Mouse (Mus musculus) MEL (cell line): Measurements from ENCODE around the gene Cbarp. TPM values are rescaled to one million over a fixed set of nuclear protein-coding genes. Genes with fewer than 3 reads are reported as not detected.

Experiments used
- DNase-seq: peaks from one replicate; pipeline ENCODE4 v3.0.0; 2011; ENCODE audit warnings: low read depth, low spot score
- H3K27ac ChIP-seq: 2 replicates; pipeline ENCODE4 v1.5.1; 2012; ENCODE audit warnings: low read depth, mild to moderate bottlenecking, control low read depth, low read length, moderate library complexity; ENCODE audit not compliant: control insufficient read depth
- H3K27me3 ChIP-seq, 2 experiments: fragments of 150-350 bp in 1 of 2; sonication (generic) in 1 of 2; 2 replicates each; pipeline ENCODE4 v1.6.1; 2012; ENCODE audit warnings: low read length in 2 of 2, mild to moderate bottlenecking in 2 of 2, improper control_type of control experiment in 1 of 2, moderate library complexity in 1 of 2; ENCODE audit not compliant: insufficient read depth in 2 of 2, control insufficient read depth in 1 of 2
- H3K36me3 ChIP-seq, 2 experiments: 2 replicates each; pipeline ENCODE4 v1.6.1; 2012 to 2014; ENCODE audit warnings: low read length in 2 of 2, improper control_type of control experiment in 1 of 2, inconsistent platforms in 1 of 2, mild to moderate bottlenecking in 1 of 2; ENCODE audit not compliant: insufficient read depth in 2 of 2, control insufficient read depth in 1 of 2
- H3K4me1 ChIP-seq, 2 experiments: fragments of 150-350 bp in 1 of 2; sonication (generic) in 1 of 2; 2 replicates each; pipeline ENCODE4 v1.6.1; 2012; ENCODE audit warnings: low read length in 2 of 2, improper control_type of control experiment in 1 of 2, mild to moderate bottlenecking in 1 of 2; ENCODE audit not compliant: insufficient read depth in 2 of 2, control insufficient read depth in 1 of 2
- H3K4me3 ChIP-seq, 2 experiments: fragments of 150-350 bp in 1 of 2; sonication (generic) in 1 of 2; 2 replicates each; pipeline ENCODE4 v1.5.1; 2012; ENCODE audit warnings: low read depth in 2 of 2, low read length in 2 of 2, mild to moderate bottlenecking in 2 of 2, moderate library complexity in 2 of 2, control low read depth in 1 of 2, improper control_type of control experiment in 1 of 2; ENCODE audit not compliant: control insufficient read depth in 1 of 2, insufficient read depth in 1 of 2
- H3K79me2 ChIP-seq: 2 replicates; pipeline ENCODE4 v1.6.1; 2012; ENCODE audit warnings: mild to moderate bottlenecking, low read length, moderate library complexity; ENCODE audit not compliant: control insufficient read depth, poor library complexity, insufficient read depth
- H3K9ac ChIP-seq: 2 replicates; pipeline ENCODE4 v1.6.1; 2012; ENCODE audit warnings: low read depth, mild to moderate bottlenecking, control low read depth, low read length, moderate library complexity; ENCODE audit not compliant: control insufficient read depth, poor library complexity, severe bottlenecking
- H3K9me3 ChIP-seq: fragments of 150-350 bp; sonication (generic); replicated peaks from 2 replicates; pipeline ENCODE4 v1.6.1; 2012; ENCODE audit warnings: mild to moderate bottlenecking, low read length, improper control_type of control experiment, moderate library complexity; ENCODE audit not compliant: insufficient read depth
- BHLHE40 ChIP-seq: IDR thresholded peaks from 2 replicates; pipeline ENCODE4 v1.6.1; 2012; ENCODE audit warnings: low read depth, mild to moderate bottlenecking, inconsistent platforms, low read length, improper control_type of control experiment, borderline replicate concordance
- CHD1 ChIP-seq: IDR thresholded peaks from 2 replicates; pipeline ENCODE4 v1.6.1; 2012; ENCODE audit warnings: low read depth, mild to moderate bottlenecking, inconsistent platforms, low read length, improper control_type of control experiment
- CHD2 ChIP-seq: IDR thresholded peaks from 2 replicates; pipeline ENCODE4 v1.6.1; 2011; ENCODE audit warnings: low read length, improper control_type of control experiment
- ELF1 ChIP-seq: IDR thresholded peaks from 2 replicates; pipeline ENCODE4 v1.6.1; 2014; ENCODE audit warnings: low read depth, mild to moderate bottlenecking, inconsistent platforms, low read length, improper control_type of control experiment, moderate library complexity
- EP300 ChIP-seq, 2 experiments: IDR thresholded peaks; 2 replicates each; pipeline ENCODE4 v1.6.1; 2011; ENCODE audit warnings: improper control_type of control experiment in 2 of 2, low read length in 2 of 2, low read depth in 1 of 2, mild to moderate bottlenecking in 1 of 2
- GABPA ChIP-seq: IDR thresholded peaks from 2 replicates; pipeline ENCODE4 v1.6.1; 2012; ENCODE audit warnings: low read depth, mild to moderate bottlenecking, inconsistent platforms, low read length, improper control_type of control experiment, moderate library complexity
- HCFC1 ChIP-seq: IDR thresholded peaks from 2 replicates; pipeline ENCODE4 v1.6.1; 2012; ENCODE audit warnings: low read depth, mild to moderate bottlenecking, inconsistent platforms, low read length, improper control_type of control experiment, moderate library complexity
- KAT2A ChIP-seq: conservative IDR thresholded peaks from 2 replicates; pipeline ENCODE4 v1.6.1; 2012; ENCODE audit warnings: low read depth, low read length, improper control_type of control experiment, inconsistent platforms
- MAX ChIP-seq: IDR thresholded peaks from 2 replicates; pipeline ENCODE4 v1.6.1; 2011; ENCODE audit warnings: low read length, improper control_type of control experiment
- MAZ ChIP-seq: IDR thresholded peaks from 2 replicates; pipeline ENCODE4 v1.6.1; 2012; ENCODE audit warnings: low read depth, mild to moderate bottlenecking, inconsistent platforms, low read length, improper control_type of control experiment
- MXI1 ChIP-seq: IDR thresholded peaks from 2 replicates; pipeline ENCODE4 v1.6.1; 2011; ENCODE audit warnings: mild to moderate bottlenecking, low read depth, low read length, improper control_type of control experiment
- MYC ChIP-seq: IDR thresholded peaks from 2 replicates; pipeline ENCODE4 v1.6.1; 2011; ENCODE audit warnings: low read depth, mild to moderate bottlenecking, low read length, improper control_type of control experiment, moderate library complexity
- NELFE ChIP-seq: IDR thresholded peaks from 2 replicates; pipeline ENCODE4 v1.6.1; 2011; ENCODE audit warnings: low read depth, low read length, improper control_type of control experiment
- NRF1 ChIP-seq: IDR thresholded peaks from 2 replicates; pipeline ENCODE4 v1.6.1; 2014; ENCODE audit warnings: low read depth, mild to moderate bottlenecking, inconsistent platforms, low read length, improper control_type of control experiment, moderate library complexity; ENCODE audit not compliant: poor library complexity, insufficient read depth, severe bottlenecking
- POLR2A ChIP-seq, 2 experiments: IDR thresholded peaks; 2 replicates each; pipeline ENCODE4 v1.6.1; 2011 to 2012; ENCODE audit warnings: low read length in 2 of 2, mild to moderate bottlenecking in 2 of 2, control low read depth in 1 of 2, improper control_type of control experiment in 1 of 2, low read depth in 1 of 2, moderate library complexity in 1 of 2; ENCODE audit not compliant: control insufficient read depth in 1 of 2, insufficient read depth in 1 of 2, poor library complexity in 1 of 2
- POLR2AphosphoS2 ChIP-seq: IDR thresholded peaks from 2 replicates; pipeline ENCODE4 v1.6.1; 2011; ENCODE audit warnings: low read length, improper control_type of control experiment
- POLR2AphosphoS5 ChIP-seq: IDR thresholded peaks from 2 replicates; pipeline ENCODE4 v1.6.1; 2012; ENCODE audit warnings: low read depth, borderline replicate concordance, mild to moderate bottlenecking, inconsistent platforms, low read length, moderate library complexity, mixed read lengths
- SIN3A ChIP-seq: IDR thresholded peaks from 2 replicates; pipeline ENCODE4 v1.6.1; 2012; ENCODE audit warnings: low read length, improper control_type of control experiment, inconsistent platforms
- TAL1 ChIP-seq: IDR thresholded peaks from 2 replicates; pipeline ENCODE4 v1.6.1; 2012; ENCODE audit warnings: mild to moderate bottlenecking, inconsistent platforms, low read length, moderate library complexity, mixed read lengths
- USF1 ChIP-seq: IDR thresholded peaks from 2 replicates; pipeline ENCODE4 v1.6.1; 2014; ENCODE audit warnings: low read depth, mild to moderate bottlenecking, inconsistent platforms, low read length, improper control_type of control experiment, moderate library complexity
- USF2 ChIP-seq, 2 experiments: IDR thresholded peaks; 2 replicates each; pipeline ENCODE4 v1.6.1; 2011 to 2012; ENCODE audit warnings: improper control_type of control experiment in 2 of 2, low read length in 2 of 2, borderline replicate concordance in 1 of 2, inconsistent platforms in 1 of 2, low read depth in 1 of 2, mild to moderate bottlenecking in 1 of 2; ENCODE audit not compliant: insufficient read depth in 1 of 2
- ZC3H11A ChIP-seq: IDR thresholded peaks from 2 replicates; pipeline ENCODE4 v1.6.1; 2012; ENCODE audit warnings: low read depth, mild to moderate bottlenecking, inconsistent platforms, low read length, improper control_type of control experiment
- polyA plus RNA-seq, 2 experiments: library from polyadenylated mRNA; stranded (reverse) in 1 of 2; unstranded in 1 of 2; fragments of >175 nt in 1 of 2; fragments of >200 nt in 1 of 2; gene quantifications; 2 replicates each; pipeline versions ENCODE4 v1.2.1 to v1.2.4; 2012; ENCODE audit warnings: low replicate concordance in 2 of 2, low read depth in 1 of 2; ENCODE audit not compliant: insufficient read length in 2 of 2, insufficient read depth in 1 of 2, missing spikeins in 1 of 2
- total RNA-seq: library from RNA; depleted of rRNA; stranded (reverse); fragments of 300-350 nt; gene quantifications from 2 replicates; pipeline ENCODE4 v1.2.3, GENCODE M21; 2012

Gene Cbarp
- total and polyA plus RNA-seq, 3 experiments: 6.8 to 19.3 TPM; not detected in 1

DNA sequence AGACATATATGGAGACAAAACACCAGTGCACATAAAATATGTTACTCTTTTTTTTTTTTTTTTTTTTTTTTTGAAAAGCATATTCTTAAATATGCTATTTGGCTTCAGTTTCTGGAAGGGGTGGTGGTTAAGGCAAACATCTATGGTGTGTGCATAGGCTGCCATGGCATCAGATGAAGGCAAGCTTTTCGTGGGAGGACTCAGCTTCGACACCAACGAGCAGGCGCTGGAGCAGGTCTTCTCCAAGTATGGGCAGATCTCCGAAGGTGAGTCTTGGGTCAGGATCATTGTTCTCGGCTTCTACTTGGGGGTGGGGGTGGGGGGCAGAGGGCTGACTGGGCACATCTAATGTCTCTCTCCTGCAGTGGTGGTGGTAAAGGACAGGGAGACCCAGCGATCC, 29.0 kb upstream of the Cbarp start:
- H3K36me3 ChIP-seq: peaks cover 0 to 16% of the 10 kb centered on the region in 2 experiments; a peak in 2 of 4 replicates
- H3K27me3 ChIP-seq: no peaks in the 10 kb centered on the region
- no peaks in the 10 kb centered on the region for H3K9me3 ChIP-seq
- no peak overlapping the region for H3K4me3 ChIP-seq
- H3K27ac ChIP-seq: no peak overlapping the region
- peaks cover 4 to 17% of the 10 kb centered on the region in 2 experiments; a peak in 3 of 4 replicates for H3K4me1 ChIP-seq
- no peak for DNase-seq
- no peak overlapping the region for H3K9ac ChIP-seq
- no peak for TF ChIP-seq NELFE
- no peak for TF ChIP-seq NRF1
- TF ChIP-seq USF1: no peak
- TF ChIP-seq CHD2: no peak
- TF ChIP-seq MXI1: no peak
- TF ChIP-seq, all 39 proteins: peak for 0
- peaks cover 12% of the 10 kb centered on the region; the same call in 1 of the 2 replicates for H3K79me2 ChIP-seq

- peak overlapping the region; percentile 90; the same call in 1 of the 2 replicates for H3K27ac ChIP-seq
Measured at GRCm38 (mm10) chr10:80169070-80169469, 28.4 kb upstream of the Cbarp start.

DNA sequence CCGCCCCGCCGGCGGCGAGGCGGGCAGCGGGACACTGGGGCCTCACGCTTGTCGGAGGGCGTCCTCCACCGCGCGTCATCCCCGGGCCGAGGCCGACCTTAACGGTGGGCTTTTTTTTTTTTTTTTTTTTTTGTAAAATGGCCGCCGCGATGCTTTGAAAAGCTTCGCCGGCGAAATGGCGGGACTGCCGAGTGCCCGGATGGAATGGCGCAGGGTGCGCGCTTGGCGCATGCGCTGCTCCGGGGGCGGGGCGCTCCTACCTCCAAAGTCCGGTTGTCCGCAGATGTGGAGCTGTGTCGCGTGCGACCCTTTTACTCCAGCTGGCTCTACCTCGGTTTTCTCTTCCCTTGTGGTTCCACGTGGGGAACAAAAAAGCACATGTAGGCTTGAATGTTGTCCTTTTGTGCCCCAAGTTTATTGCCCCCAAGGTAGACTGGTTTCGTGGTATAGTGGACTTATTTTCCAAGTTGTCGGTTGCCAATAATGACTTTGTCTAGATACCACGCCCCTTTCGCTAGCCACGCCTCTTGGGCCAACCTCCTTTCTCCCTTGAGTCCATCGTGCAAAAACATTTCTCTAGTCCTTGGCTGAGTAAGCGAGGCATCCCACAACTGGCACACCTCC, 27.5 kb upstream of the Cbarp start:
- no peaks in the 10 kb centered on the region for H3K9me3 ChIP-seq
- peak; percentile 95 for DNase-seq
- H3K4me1 ChIP-seq: peaks cover 4 to 25% of the 10 kb centered on the region in 2 experiments; a peak in 3 of 4 replicates
- H3K79me2 ChIP-seq: peaks cover 10% of the 10 kb centered on the region; the same call in 1 of the 2 replicates
- peaks cover 0 to 13% of the 10 kb centered on the region in 2 experiments; a peak in 2 of 4 replicates for H3K36me3 ChIP-seq
- H3K9ac ChIP-seq: peak overlapping the region; percentile 92
- peak overlapping the region; percentile 90 for H3K27ac ChIP-seq
- H3K4me3 ChIP-seq: peak overlapping the region; percentile 67 to 84
- no peaks in the 10 kb centered on the region for H3K27me3 ChIP-seq
- TF ChIP-seq ELF1: 0 out of 2 replicates have a peak, but pooled peaks have one; percentile 4
- TF ChIP-seq TAL1: no peak
- TF ChIP-seq NELFE: no peak
- TF ChIP-seq MXI1: peak; percentile 92
- peak; percentile 82 for TF ChIP-seq MAX
- TF ChIP-seq MAZ: peak; percentile 14; the same call in 1 of the 2 replicates
- TF ChIP-seq CHD2: no peak
- peak; percentile 51; the same call in 1 of the 2 replicates for TF ChIP-seq ZC3H11A
- TF ChIP-seq GABPA: no peak
- TF ChIP-seq POLR2AphosphoS2: 0 out of 2 replicates have a peak, but pooled peaks have one; percentile 48
- TF ChIP-seq USF2 (IDR thresholded peaks at IDR 0.05; ENCODE audit: borderline replicate concordance in 1 of 2, insufficient read depth in 1 of 2, low read depth in 1 of 2, low read length in 2 of 2): no peak
- peak; percentile 13; the same call in 1 of the 2 replicates for TF ChIP-seq POLR2AphosphoS5
- TF ChIP-seq NRF1: peak; percentile 90
- peak; percentile 76; the same call in 1 of the 2 replicates for TF ChIP-seq MYC
- TF ChIP-seq SIN3A: peak; percentile 84
- TF ChIP-seq BHLHE40: peak; percentile 33; the same call in 1 of the 2 replicates
- TF ChIP-seq POLR2A (IDR thresholded peaks at IDR 0.05; ENCODE audit: control insufficient read depth in 1 of 2, insufficient read depth in 1 of 2, low read depth in 1 of 2, low read length in 2 of 2, poor library complexity in 1 of 2): peak; percentile 11 to 43; a peak in 2 of 4 replicates
- no peak; the same call in 1 of the 2 replicates for TF ChIP-seq KAT2A
- TF ChIP-seq USF1: no peak
- TF ChIP-seq CHD1: no peak
- 0 out of 4 replicates have a peak, but pooled peaks of 1 of the 2 experiments have one; percentile 19 for TF ChIP-seq EP300 (IDR thresholded peaks at IDR 0.05; ENCODE audit: low read depth in 1 of 2, low read length in 2 of 2)

More at GRCm38 (mm10) chr10:80169070-80169469, 28.4 kb upstream of the Cbarp start:
- peaks cover 4 to 21% of the 10 kb centered on the region in 2 experiments; a peak in 3 of 4 replicates for H3K4me1 ChIP-seq
- TF ChIP-seq HCFC1: no peak
- TF ChIP-seq, all 39 proteins: peak for 0
- Histone ChIP-seq H3K36me3 (peaks cover 0 to 16% of the 10 kb centered on the region in 2 experiments; a peak in 2 of 4 replicates), H3K79me2 (peaks cover 12% of the 10 kb centered on the region; the same call in 1 of the 2 replicates), H3K9ac (peak overlapping the region; percentile 92), H3K27me3 (no peaks in the 10 kb centered on the region), H3K4me3 (peak overlapping the region in 1 of 2 experiments; percentile 67; a peak in 2 of 4 replicates), H3K9me3 (no peaks in the 10 kb centered on the region)
- DNase-seq: no peak
